Mouse (Mus musculus) stomach, postnatal 0 days (tissue): ENCODE measurements at regions not wholly inside any gene's neighbourhood (a gene's known extent, or its start where the extent isn't known, plus 50 kb on each side); places are given as distances from the start of the nearest gene placed in this dataset.

Experiments
- ATAC-seq: fragments of 200-750 bp; cut with Nextera tagmentation; 2 replicates; pipeline ENCODE4 v1.8.0; 2017; ENCODE audit not compliant: low FRiP score, low TSS enrichment
- DNase-seq: peaks from one replicate; pipeline ENCODE4 v3.0.0-alpha.2; 2016; ENCODE audit warnings: low spot score
- H3K27ac ChIP-seq: fragments of 300-500 bp; sonication (generic); replicated peaks from 2 replicates; pipeline ENCODE4 v1.5.1; 2014; ENCODE audit warnings: mild to moderate bottlenecking, control low read depth
- H3K27me3 ChIP-seq: fragments of 300-500 bp; sonication (generic); 2 replicates; pipeline ENCODE4 v1.6.1; 2014; ENCODE audit warnings: low read length; ENCODE audit not compliant: control insufficient read depth, insufficient read depth
- H3K36me3 ChIP-seq: fragments of 300-500 bp; sonication (generic); 2 replicates; pipeline ENCODE4 v1.6.1; 2014; ENCODE audit warnings: low read length, mixed read lengths; ENCODE audit not compliant: control insufficient read depth, insufficient read depth
- H3K4me1 ChIP-seq: fragments of 300-500 bp; sonication (generic); replicated peaks from 2 replicates; pipeline ENCODE4 v1.6.1; 2014; ENCODE audit warnings: antibody characterized with exemption; ENCODE audit not compliant: control insufficient read depth, insufficient read depth
- H3K4me2 ChIP-seq: fragments of 300-500 bp; sonication (generic); replicated peaks from 2 replicates; pipeline ENCODE4 v1.6.1; 2014; ENCODE audit warnings: low read depth, mild to moderate bottlenecking, control low read depth, moderate library complexity
- H3K4me3 ChIP-seq: fragments of 300-500 bp; sonication (generic); 2 replicates; pipeline ENCODE4 v1.5.1; 2014; ENCODE audit warnings: low read depth, low read length, control low read depth
- H3K9ac ChIP-seq: fragments of 300-500 bp; sonication (generic); 2 replicates; pipeline ENCODE4 v1.6.1; 2014; ENCODE audit warnings: mild to moderate bottlenecking, low read length, control low read depth, mixed read lengths
- H3K9me3 ChIP-seq: fragments of 300-500 bp; sonication (generic); 2 replicates; pipeline ENCODE4 v1.6.1; 2016; ENCODE audit warnings: low read length; ENCODE audit not compliant: control insufficient read depth
- CTCF ChIP-seq: IDR thresholded peaks from 2 replicates; pipeline ENCODE4 v1.5.1; 2016; ENCODE audit warnings: antibody characterized with exemption, low read depth, mild to moderate bottlenecking, moderate library complexity
- EP300 ChIP-seq: optimal IDR thresholded peaks from 2 replicates; pipeline ENCODE3; 2016; ENCODE audit warnings: antibody characterized with exemption
- WGBS: fragments of 180-500 bp; shearing (Covaris S2); extraction: QIAGEN DNeasy Blood & Tissue Kit; methylation state at CpG from one replicate; pipeline ENCODE4 v1.1.7; 2014; 5-methylcytosine and 5-hydroxymethylcytosine counted together

DNA sequence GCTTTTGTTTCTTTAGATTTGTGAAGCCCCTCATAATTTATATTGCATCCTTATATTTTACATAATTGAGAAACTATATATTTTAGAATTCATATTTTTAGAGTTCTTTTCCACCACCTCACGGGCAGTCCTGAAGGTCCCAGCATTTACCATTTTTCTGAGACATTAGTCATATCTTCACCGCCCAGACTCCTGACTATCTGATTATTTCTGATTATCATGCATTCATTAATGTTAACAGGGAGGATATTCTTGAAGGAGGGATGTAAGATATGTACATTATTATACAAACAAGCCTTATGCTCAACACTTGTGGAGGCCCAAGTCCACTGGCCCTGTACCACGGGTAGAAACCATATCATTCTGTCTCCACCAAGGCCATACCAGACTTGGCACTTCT is 743.4 kb downstream of the Hace1 start:
- no peak overlapping the region for H3K27ac ChIP-seq
- no peak overlapping the region for H3K9ac ChIP-seq
- H3K4me1 ChIP-seq = no peaks in the 10 kb centered on the region
- H3K4me2 ChIP-seq = no peak overlapping the region
- no peak overlapping the region for H3K4me3 ChIP-seq
- 79% methylated on average over 3 of the region's 3 CpGs for WGBS
- ATAC-seq (no peak), DNase-seq (no peak)
- no peaks in the 10 kb centered on the region for H3K9me3 ChIP-seq
- no peaks in the 10 kb centered on the region for H3K27me3 ChIP-seq
- TF ChIP-seq CTCF (no peak), EP300 (no peak)
- no peaks in the 10 kb centered on the region for H3K36me3 ChIP-seq

DNA sequence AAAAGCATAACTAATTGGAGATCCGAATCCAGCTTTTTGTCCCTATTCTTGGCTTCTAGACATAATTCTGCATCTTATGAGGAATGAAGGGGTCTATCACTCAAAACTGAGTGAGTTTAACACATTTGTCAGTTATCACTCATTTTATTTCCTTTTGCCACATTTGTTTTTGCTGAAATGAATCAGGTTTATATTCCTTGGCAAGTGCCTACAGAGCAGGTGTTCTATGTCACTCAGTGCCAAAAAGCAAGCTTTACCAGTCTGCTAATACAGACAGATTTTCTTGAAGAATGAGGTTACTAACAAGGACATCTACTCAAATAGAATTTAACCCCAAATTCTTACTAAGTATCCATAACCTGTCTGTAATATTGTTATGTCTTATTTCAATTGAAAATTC is 751.4 kb downstream of the Hace1 start:
- Histone ChIP-seq H3K9ac (no peak overlapping the region), H3K27ac (no peak overlapping the region), H3K9me3 (no peaks in the 10 kb centered on the region), H3K4me1 (no peaks in the 10 kb centered on the region), H3K27me3 (no peaks in the 10 kb centered on the region), H3K36me3 (no peaks in the 10 kb centered on the region), H3K4me2 (no peak overlapping the region), H3K4me3 (no peak overlapping the region)
- TF ChIP-seq CTCF (no peak), EP300 (no peak)
- no peak for ATAC-seq
- 76% methylated on average over 1 of the region's 1 CpGs for WGBS
- no peak for DNase-seq

DNA sequence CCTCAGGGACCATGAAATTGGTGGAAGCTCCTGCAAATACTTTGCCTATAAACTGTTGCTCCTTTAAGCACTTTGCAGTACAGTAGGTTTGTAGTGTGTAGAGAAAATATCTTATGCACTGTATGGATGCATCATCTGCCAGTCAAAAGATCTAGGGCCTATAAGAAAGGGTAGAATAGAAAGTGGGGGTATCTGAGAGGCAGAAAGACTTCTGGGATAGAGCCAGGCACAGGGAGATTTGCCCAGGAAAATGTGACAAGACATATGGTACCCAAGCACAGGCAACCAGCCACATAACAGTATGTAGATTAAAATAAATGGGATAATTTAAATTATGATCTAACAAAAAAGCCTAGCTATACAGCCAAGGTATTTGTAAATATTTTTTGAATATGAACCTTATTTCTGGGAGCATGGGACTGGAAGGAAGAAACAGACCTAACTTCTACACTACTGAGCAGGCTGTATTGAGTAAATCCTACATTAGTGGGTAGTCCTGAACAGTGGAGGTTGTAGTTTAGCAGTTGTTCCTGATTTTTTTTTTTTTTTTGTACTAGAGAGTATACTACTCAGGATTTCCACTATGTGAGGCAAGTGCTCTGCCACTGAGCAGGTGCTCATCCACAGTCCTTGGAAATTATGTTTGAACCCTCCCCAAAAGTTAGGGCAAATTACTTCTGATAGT is 754.1 kb downstream of the Hace1 start:
- Histone ChIP-seq H3K4me1 (no peaks in the 10 kb centered on the region), H3K4me2 (no peak overlapping the region), H3K9me3 (no peaks in the 10 kb centered on the region), H3K9ac (no peak overlapping the region), H3K27me3 (no peaks in the 10 kb centered on the region), H3K27ac (no peak overlapping the region), H3K36me3 (no peaks in the 10 kb centered on the region), H3K4me3 (no peak overlapping the region)
- no peak for TF ChIP-seq EP300
- TF ChIP-seq CTCF = no peak
- no peak for ATAC-seq
- no peak for DNase-seq

DNA sequence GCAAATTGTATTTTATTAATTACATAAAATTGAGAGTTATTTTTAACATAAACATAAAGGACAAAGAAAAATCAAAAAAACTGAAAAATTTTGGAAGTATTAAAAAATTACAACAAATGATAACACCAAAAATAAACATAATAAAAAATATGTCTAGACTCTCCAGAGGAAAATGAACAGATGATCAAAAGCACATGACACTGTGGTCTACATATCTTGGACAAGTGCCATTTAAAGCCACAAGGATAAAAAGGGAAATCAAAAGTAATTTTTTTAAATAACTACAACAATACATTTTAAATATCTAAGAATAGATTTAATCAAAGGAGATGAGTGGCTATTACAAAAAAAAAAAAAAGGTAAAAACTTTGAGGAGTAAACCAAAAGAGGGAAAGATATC is 755.6 kb downstream of the Hace1 start:
- no peaks in the 10 kb centered on the region for H3K4me1 ChIP-seq
- no peak overlapping the region for H3K9ac ChIP-seq
- H3K27ac ChIP-seq = no peak overlapping the region
- H3K36me3 ChIP-seq = no peaks in the 10 kb centered on the region
- H3K4me3 ChIP-seq = no peak overlapping the region
- ATAC-seq (no peak), DNase-seq (no peak)
- H3K9me3 ChIP-seq = no peaks in the 10 kb centered on the region
- no peaks in the 10 kb centered on the region for H3K27me3 ChIP-seq
- H3K4me2 ChIP-seq = no peak overlapping the region
- TF ChIP-seq CTCF = no peak
- no peak for TF ChIP-seq EP300

GRCm38 (mm10) chr10:46345315-46345714 is 767.7 kb downstream of the Hace1 start:
- WGBS = 69% methylated on average over 4 of the region's 4 CpGs
- Histone ChIP-seq H3K36me3 (no peaks in the 10 kb centered on the region), H3K4me1 (no peaks in the 10 kb centered on the region), H3K27ac (no peak overlapping the region), H3K9ac (no peak overlapping the region), H3K4me2 (no peak overlapping the region), H3K27me3 (no peaks in the 10 kb centered on the region), H3K9me3 (no peaks in the 10 kb centered on the region), H3K4me3 (no peak overlapping the region)
- ATAC-seq = no peak
- TF ChIP-seq EP300 = no peak
- TF ChIP-seq CTCF = no peak
- no peak for DNase-seq

GRCm38 (mm10) chr10:46349613-46350012 is 772.0 kb downstream of the Hace1 start:
- ATAC-seq (no peak), DNase-seq (no peak)
- WGBS = 56% methylated on average over 4 of the region's 4 CpGs
- TF ChIP-seq EP300 = no peak
- no peak for TF ChIP-seq CTCF
- Histone ChIP-seq H3K27me3 (no peaks in the 10 kb centered on the region), H3K9me3 (no peaks in the 10 kb centered on the region), H3K27ac (no peak overlapping the region), H3K4me2 (no peak overlapping the region), H3K4me1 (no peaks in the 10 kb centered on the region), H3K9ac (no peak overlapping the region), H3K4me3 (no peak overlapping the region), H3K36me3 (no peaks in the 10 kb centered on the region)
